Mouse (Mus musculus): ENCODE measurements around the gene Ppp1r12b. TPM values are rescaled to one million over a fixed set of nuclear protein-coding genes. Genes with fewer than 3 reads are reported as not detected.
A peak's percentile ranks its signal among the peaks of the same experiment; 100 is the strongest.

Ppp1r12b gene
- polyA plus RNA-seq, 1 experiment from 2014 or later = 10.5 TPM

- H3K27ac ChIP-seq (ENCODE audit: low read length) = no peak overlapping the region
- H3K36me3 ChIP-seq (ENCODE audit: control insufficient read depth, insufficient read depth, low read length) = no peaks in the 10 kb centered on the region
- peaks cover 5% of the 10 kb centered on the region for H3K4me1 ChIP-seq (replicated peaks; ENCODE audit: control insufficient read depth, insufficient read depth, low read length)
- no peaks in the 10 kb centered on the region for H3K27me3 ChIP-seq (ENCODE audit: control insufficient read depth, insufficient read depth, low read depth, low read length)
- no peak overlapping the region for H3K4me3 ChIP-seq (ENCODE audit: low read length)
- H3K9me3 ChIP-seq (ENCODE audit: control insufficient read depth, low read length) = no peaks in the 10 kb centered on the region
- WGBS = 32% methylated on average over 5 of the region's 5 CpGs
- H3K4me2 ChIP-seq (ENCODE audit: low read depth, low read length) = no peak overlapping the region
- peak; percentile 65; the same call in 1 of the 2 replicates for ATAC-seq (ENCODE audit: low read depth)
- H3K9ac ChIP-seq (ENCODE audit: low read length) = no peak overlapping the region
These were observed 230.5 kb downstream of the Ppp1r12b start for GRCm38 (mm10) chr1:134725276-134725675.

- WGBS = 84% methylated on average over 7 of the region's 7 CpGs
- H3K9ac ChIP-seq (ENCODE audit: low read length) = no peak overlapping the region
- peaks cover 5% of the 10 kb centered on the region for H3K4me1 ChIP-seq (replicated peaks; ENCODE audit: control insufficient read depth, insufficient read depth, low read length)
- no peaks in the 10 kb centered on the region for H3K27me3 ChIP-seq (ENCODE audit: control insufficient read depth, insufficient read depth, low read depth, low read length)
- H3K36me3 ChIP-seq (ENCODE audit: control insufficient read depth, insufficient read depth, low read length) = no peaks in the 10 kb centered on the region
- H3K4me2 ChIP-seq (ENCODE audit: low read depth, low read length) = no peak overlapping the region
- H3K9me3 ChIP-seq (ENCODE audit: control insufficient read depth, low read length) = no peaks in the 10 kb centered on the region
- ATAC-seq (ENCODE audit: low read depth) = no peak
- H3K27ac ChIP-seq (ENCODE audit: low read length) = no peak overlapping the region
- H3K4me3 ChIP-seq (ENCODE audit: low read length) = no peak overlapping the region
These were observed 232.9 kb downstream of the Ppp1r12b start for GRCm38 (mm10) chr1:134722891-134723290.

- Histone ChIP-seq H3K9ac (ENCODE audit: low read length) (no peak overlapping the region), H3K36me3 (ENCODE audit: control insufficient read depth, insufficient read depth, low read length) (no peaks in the 10 kb centered on the region), H3K4me2 (ENCODE audit: low read depth, low read length) (no peak overlapping the region), H3K27me3 (ENCODE audit: control insufficient read depth, insufficient read depth, low read depth, low read length) (no peaks in the 10 kb centered on the region), H3K4me1 (replicated peaks; ENCODE audit: control insufficient read depth, insufficient read depth, low read length) (no peaks in the 10 kb centered on the region), H3K4me3 (ENCODE audit: low read length) (no peak overlapping the region), H3K9me3 (ENCODE audit: control insufficient read depth, low read length) (no peaks in the 10 kb centered on the region), H3K27ac (ENCODE audit: low read length) (no peak overlapping the region)
- ATAC-seq (ENCODE audit: low read depth) = no peak
- WGBS = 79% methylated on average over 5 of the region's 5 CpGs
These were observed 234.3 kb downstream of the Ppp1r12b start for GRCm38 (mm10) chr1:134721486-134721885.

- WGBS = 69% methylated on average over 12 of the region's 12 CpGs
- Histone ChIP-seq H3K9me3 (ENCODE audit: control insufficient read depth, low read length) (no peaks in the 10 kb centered on the region), H3K4me1 (replicated peaks; ENCODE audit: control insufficient read depth, insufficient read depth, low read length) (no peaks in the 10 kb centered on the region), H3K9ac (ENCODE audit: low read length) (no peak overlapping the region), H3K4me2 (ENCODE audit: low read depth, low read length) (no peak overlapping the region), H3K36me3 (ENCODE audit: control insufficient read depth, insufficient read depth, low read length) (no peaks in the 10 kb centered on the region), H3K27me3 (ENCODE audit: control insufficient read depth, insufficient read depth, low read depth, low read length) (no peaks in the 10 kb centered on the region), H3K27ac (ENCODE audit: low read length) (no peak overlapping the region), H3K4me3 (ENCODE audit: low read length) (no peak overlapping the region)
- ATAC-seq (ENCODE audit: low read depth) = no peak
These were observed 235.9 kb downstream of the Ppp1r12b start for GRCm38 (mm10) chr1:134719718-134720304.

- 49% methylated on average over 5 of the region's 5 CpGs for WGBS
- H3K4me3 ChIP-seq (ENCODE audit: low read length) = no peak overlapping the region
- no peak overlapping the region for H3K4me2 ChIP-seq (ENCODE audit: low read depth, low read length)
- ATAC-seq (ENCODE audit: low read depth) = no peak
- H3K27ac ChIP-seq (ENCODE audit: low read length) = no peak overlapping the region
- H3K27me3 ChIP-seq (ENCODE audit: control insufficient read depth, insufficient read depth, low read depth, low read length) = no peaks in the 10 kb centered on the region; the same call in none of the 2 replicates
- no peaks in the 10 kb centered on the region; the same call in 1 of the 2 replicates for H3K4me1 ChIP-seq (replicated peaks; ENCODE audit: control insufficient read depth, insufficient read depth, low read length)
- H3K9ac ChIP-seq (ENCODE audit: low read length) = no peak overlapping the region
- no peaks in the 10 kb centered on the region for H3K9me3 ChIP-seq (ENCODE audit: control insufficient read depth, low read length)
- H3K36me3 ChIP-seq (ENCODE audit: control insufficient read depth, insufficient read depth, low read length) = no peaks in the 10 kb centered on the region
These were observed 240.7 kb downstream of the Ppp1r12b start for GRCm38 (mm10) chr1:134715092-134715491.

GRCm38 (mm10) chr1:134714166-134714565 is 241.6 kb downstream of the Ppp1r12b start:
- ATAC-seq (ENCODE audit: low read depth) = no peak
- H3K36me3 ChIP-seq (ENCODE audit: control insufficient read depth, insufficient read depth, low read length) = no peaks in the 10 kb centered on the region
- H3K27me3 ChIP-seq (ENCODE audit: control insufficient read depth, insufficient read depth, low read depth, low read length) = peaks cover 9% of the 10 kb centered on the region
- H3K9me3 ChIP-seq (ENCODE audit: control insufficient read depth, low read length) = no peaks in the 10 kb centered on the region
- no peak overlapping the region for H3K27ac ChIP-seq (ENCODE audit: low read length)
- H3K4me1 ChIP-seq (replicated peaks; ENCODE audit: control insufficient read depth, insufficient read depth, low read length) = no peaks in the 10 kb centered on the region; the same call in 1 of the 2 replicates
- H3K4me2 ChIP-seq (ENCODE audit: low read depth, low read length) = no peak overlapping the region
- no peak overlapping the region for H3K4me3 ChIP-seq (ENCODE audit: low read length)
- 62% methylated on average over 8 of the region's 8 CpGs for WGBS
- no peak overlapping the region for H3K9ac ChIP-seq (ENCODE audit: low read length)

GRCm38 (mm10) chr1:134713421-134713969 is 242.2 kb downstream of the Ppp1r12b start:
- H3K36me3 ChIP-seq (ENCODE audit: control insufficient read depth, insufficient read depth, low read length) = no peaks in the 10 kb centered on the region
- WGBS = 25% methylated on average over 11 of the region's 11 CpGs
- no peak overlapping the region for H3K9ac ChIP-seq (ENCODE audit: low read length)
- H3K4me3 ChIP-seq (ENCODE audit: low read length) = no peak overlapping the region
- peaks cover 15% of the 10 kb centered on the region for H3K27me3 ChIP-seq (ENCODE audit: control insufficient read depth, insufficient read depth, low read depth, low read length)
- H3K9me3 ChIP-seq (ENCODE audit: control insufficient read depth, low read length) = no peaks in the 10 kb centered on the region
- H3K4me1 ChIP-seq (replicated peaks; ENCODE audit: control insufficient read depth, insufficient read depth, low read length) = peaks cover 3% of the 10 kb centered on the region
- H3K27ac ChIP-seq (ENCODE audit: low read length) = no peak overlapping the region
- no peak overlapping the region for H3K4me2 ChIP-seq (ENCODE audit: low read depth, low read length)
- peak; percentile 81 for ATAC-seq (ENCODE audit: low read depth)

GRCm38 (mm10) chr1:134712781-134713299 is 242.9 kb downstream of the Ppp1r12b start:
- Histone ChIP-seq H3K9me3 (ENCODE audit: control insufficient read depth, low read length) (no peaks in the 10 kb centered on the region), H3K27ac (ENCODE audit: low read length) (no peak overlapping the region), H3K4me1 (replicated peaks; ENCODE audit: control insufficient read depth, insufficient read depth, low read length) (peaks cover 4% of the 10 kb centered on the region), H3K4me2 (ENCODE audit: low read depth, low read length) (no peak overlapping the region), H3K4me3 (ENCODE audit: low read length) (no peak overlapping the region), H3K36me3 (ENCODE audit: control insufficient read depth, insufficient read depth, low read length) (no peaks in the 10 kb centered on the region), H3K27me3 (ENCODE audit: control insufficient read depth, insufficient read depth, low read depth, low read length) (peaks cover 20% of the 10 kb centered on the region), H3K9ac (ENCODE audit: low read length) (no peak overlapping the region)
- no peak for ATAC-seq (ENCODE audit: low read depth)
- 70% methylated on average over 9 of the region's 9 CpGs for WGBS

- Histone ChIP-seq H3K4me1 (replicated peaks; ENCODE audit: control insufficient read depth, insufficient read depth, low read length) (peaks cover 4% of the 10 kb centered on the region), H3K4me3 (ENCODE audit: low read length) (no peak overlapping the region), H3K27ac (ENCODE audit: low read length) (no peak overlapping the region), H3K9ac (ENCODE audit: low read length) (no peak overlapping the region), H3K36me3 (ENCODE audit: control insufficient read depth, insufficient read depth, low read length) (no peaks in the 10 kb centered on the region), H3K4me2 (ENCODE audit: low read depth, low read length) (no peak overlapping the region), H3K9me3 (ENCODE audit: control insufficient read depth, low read length) (no peaks in the 10 kb centered on the region), H3K27me3 (ENCODE audit: control insufficient read depth, insufficient read depth, low read depth, low read length) (peaks cover 24% of the 10 kb centered on the region)
- no peak for ATAC-seq (ENCODE audit: low read depth)
- WGBS = 46% methylated on average over 5 of the region's 5 CpGs
These were observed 244.1 kb downstream of the Ppp1r12b start for GRCm38 (mm10) chr1:134711653-134712052.

Measured in lung, embryonic 16.5 days (tissue).